Mouse (Mus musculus) colon, adult 2 months (tissue): Measurements from ENCODE around the gene Hp. TPM values are rescaled to one million over a fixed set of nuclear protein-coding genes. Genes with fewer than 3 reads are reported as not detected.

ENCODE experiments used
- polyA plus RNA-seq: library from polyadenylated mRNA; depleted of rRNA; stranded (reverse); fragments of >200 nt; gene quantifications from 2 replicates; pipeline ENCODE4 v1.2.3, GENCODE M21; 2012; rRNA removed

Gene Hp
- 5.5 and 15.0 TPM in 2 replicates for polyA plus RNA-seq

GRCm38 (mm10) chr8:109578900-109579301 is at the start of gene Hp:
TSS of gene Hp (minus strand) at chr8:109579172.

GRCm38 (mm10) chr8:109614243-109615210 is 35.6 kb upstream of the Hp start, which contains the start of gene Pkd1l3:
TSS of gene Pkd1l3 (plus strand) at chr8:109614517.

GRCm38 (mm10) chr8:109608271-109609152 is 29.5 kb upstream of the Hp start, which contains the start of gene Dhodh:
TSS of gene Dhodh (minus strand) at chr8:109608673.

GRCm38 (mm10) chr8:109565498-109566333 is 13.3 kb downstream of the Hp start, which contains the start of the genes Dhx38 and Txnl4b:
TSS of gene Dhx38 (minus strand) at chr8:109565861.
TSS of gene Txnl4b (plus strand) at chr8:109565892.

Other genes with a start within 250 kb of the Hp start
- gene Pmfbp1, start 85.1 kb downstream of the Hp start, polyA plus RNA-seq, result not detected in 2 replicates
- gene Dhx38, start 13.3 kb downstream of the Hp start, polyA plus RNA-seq, result 16.8 and 18.2 TPM in 2 replicates
- gene Txnl4b, start 13.3 kb downstream of the Hp start, polyA plus RNA-seq, result 2.2 and 3.0 TPM in 2 replicates
- 16.3 and 18.8 TPM in 2 replicates for gene Dhodh, start 29.5 kb upstream of the Hp start, polyA plus RNA-seq
- gene Pkd1l3, start 35.3 kb upstream of the Hp start, polyA plus RNA-seq, result 0.02 and 0.03 TPM in 2 replicates
- 38.7 and 43.8 TPM in 2 replicates for gene Ist1, start 114.1 kb upstream of the Hp start, polyA plus RNA-seq
- gene Zfp821, start 126.4 kb upstream of the Hp start, polyA plus RNA-seq, result 9.8 and 9.9 TPM in 2 replicates
- 15.9 and 17.3 TPM in 2 replicates for gene Atxn1l, start 158.6 kb upstream of the Hp start, polyA plus RNA-seq
- 21.0 and 21.6 TPM in 2 replicates for gene Ap1g1, start 199.4 kb upstream of the Hp start, polyA plus RNA-seq